Mouse (Mus musculus) cerebellum, adult 11 months (tissue): ENCODE results near the gene Magi2.
"Not testable (repeated sequence)": the region's sequence is repeated elsewhere in the genome, so short reads cannot be mapped to it uniquely, and the experiment has no call there.

Experiments used
- DNase-seq: peaks from one replicate; pipeline ENCODE4 v3.0.0; 2022

Magi2 gene

GRCm38 (mm10) chr5:20676193-20676871 lies 1449.5 kb downstream of the Magi2 start:
- DNase-seq: no peak

- DNase-seq: no peak
These were observed 1450.4 kb downstream of the Magi2 start for GRCm38 (mm10) chr5:20677246-20677645.

- no peak for DNase-seq
These were observed 1451.7 kb downstream of the Magi2 start for GRCm38 (mm10) chr5:20678573-20678972.

DNA sequence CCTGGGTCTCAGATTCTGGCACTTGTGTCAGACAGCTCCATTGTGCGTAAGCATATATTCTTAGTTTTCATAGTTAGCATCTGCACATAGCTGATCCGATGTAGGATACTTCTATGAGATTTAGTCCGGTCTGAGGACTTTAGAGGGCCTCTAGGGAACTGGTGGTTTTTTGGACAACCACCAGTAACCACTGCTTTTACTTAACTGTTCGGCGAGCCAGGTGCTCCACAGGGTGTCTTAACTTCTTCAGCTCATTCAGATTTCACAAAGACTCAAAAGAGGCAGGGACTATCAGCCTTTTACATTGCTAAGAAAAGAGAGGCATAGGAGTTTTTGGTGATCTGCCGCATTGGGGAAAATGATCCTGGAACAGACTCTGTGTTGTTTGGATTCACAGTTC lies 1453.1 kb downstream of the Magi2 start:
- DNase-seq: no peak

GRCm38 (mm10) chr5:20680833-20681530 lies 1454.1 kb downstream of the Magi2 start:
- DNase-seq: no peak

GRCm38 (mm10) chr5:20681660-20682059 lies 1454.8 kb downstream of the Magi2 start:
- DNase-seq: no peak

DNA sequence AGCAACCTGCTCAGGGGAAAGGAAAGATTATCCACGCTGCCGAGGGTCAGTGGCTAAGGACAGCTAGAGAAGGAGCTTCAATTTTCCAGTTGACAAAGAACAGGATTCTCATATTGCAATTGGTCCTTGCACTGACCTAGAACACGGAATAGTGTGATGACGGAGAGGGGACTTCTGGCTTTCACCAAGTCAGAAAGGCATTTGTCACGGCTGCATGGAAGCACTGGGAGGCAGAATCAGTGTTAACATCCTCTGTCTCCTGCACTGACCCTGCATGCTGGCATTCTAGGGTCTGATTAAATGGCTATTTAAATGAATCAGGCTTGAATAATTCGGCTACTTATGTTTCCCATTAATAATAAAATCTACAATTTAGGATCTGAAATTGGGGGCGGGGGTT lies 1455.4 kb downstream of the Magi2 start:
- no peak for DNase-seq

GRCm38 (mm10) chr5:20684112-20684511 lies 1457.3 kb downstream of the Magi2 start:
- no peak for DNase-seq

DNA sequence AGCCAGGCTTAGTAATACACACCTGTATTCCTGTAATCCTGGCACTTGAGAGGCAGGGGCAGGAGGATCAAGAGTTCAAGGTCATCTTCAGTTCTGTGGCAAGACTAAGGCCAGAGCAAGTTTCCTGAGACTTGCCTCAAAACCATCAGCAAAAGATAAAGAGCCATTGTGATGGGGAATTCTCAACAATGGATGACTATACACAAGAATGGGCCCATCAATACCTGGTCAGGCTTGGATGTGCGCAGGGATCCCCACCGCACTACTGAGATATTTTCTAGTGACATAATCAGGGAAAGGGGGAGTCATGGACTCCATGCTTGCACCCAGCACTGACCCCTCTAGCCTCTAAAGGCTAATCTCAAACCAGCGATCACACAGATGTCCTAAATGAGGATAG lies 1465.4 kb downstream of the Magi2 start:
- no peak for DNase-seq

DNA sequence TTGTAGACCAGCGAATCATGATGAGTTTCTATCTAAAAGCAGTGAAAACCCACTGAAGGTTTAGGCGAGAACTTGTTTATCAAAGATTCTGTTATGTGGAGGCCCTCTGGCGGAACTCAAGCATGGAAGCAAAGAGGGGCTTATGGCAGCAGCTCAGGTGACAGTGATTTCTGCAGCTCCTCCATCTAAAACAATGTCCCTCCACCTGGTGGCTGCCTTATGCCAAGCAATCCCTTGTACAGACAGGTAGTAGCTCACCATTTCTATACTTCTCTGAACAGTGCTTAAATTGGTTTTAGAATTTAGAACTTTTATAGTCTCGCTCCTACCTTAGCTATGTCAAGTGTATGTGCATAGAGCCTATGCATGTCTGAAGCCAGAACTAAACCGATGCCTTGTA lies 1472.3 kb downstream of the Magi2 start:
- no peak for DNase-seq

GRCm38 (mm10) chr5:20701483-20702421 lies 1474.9 kb downstream of the Magi2 start:
- DNase-seq: peak; percentile 81

DNA sequence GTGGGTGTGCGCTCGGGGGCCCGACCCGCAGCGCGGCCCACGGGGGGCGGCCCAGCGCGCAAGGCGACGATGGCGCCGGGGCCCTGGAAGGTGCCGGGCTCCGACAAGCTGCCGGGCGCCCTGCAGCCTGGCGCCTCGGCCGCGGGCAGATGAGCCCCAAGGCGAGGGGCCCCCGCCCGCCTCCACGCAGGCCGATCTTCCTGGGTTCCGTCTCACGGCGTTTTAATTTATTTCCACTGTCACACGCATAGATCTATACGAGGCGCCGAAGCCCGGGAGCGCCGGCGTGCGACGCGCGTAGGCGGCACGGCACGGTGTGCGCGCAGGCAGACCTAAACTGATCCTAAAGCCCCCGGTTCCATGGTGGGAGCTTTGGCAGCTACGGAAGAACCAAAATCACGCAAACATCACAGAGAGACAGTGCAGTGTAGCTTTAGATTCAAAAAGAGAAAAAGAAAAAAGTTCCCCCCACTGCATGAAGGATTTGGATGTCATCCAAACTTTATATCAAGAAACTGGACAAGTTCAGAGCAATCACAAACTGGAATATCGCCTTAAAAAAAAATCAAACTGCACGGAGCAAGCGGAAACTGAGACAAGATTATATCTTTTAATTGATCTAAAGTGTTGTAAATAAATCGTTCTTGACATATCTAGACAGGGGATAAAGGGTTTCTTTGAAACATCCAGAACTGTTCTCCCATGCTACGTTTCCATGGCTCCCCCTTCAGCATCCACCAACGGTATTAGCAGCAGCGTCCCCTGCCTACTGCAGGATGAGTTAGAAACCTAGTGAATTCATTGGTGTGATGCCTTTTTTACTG lies 1475.9 kb downstream of the Magi2 start:
- DNase-seq: peak; percentile 40

DNA sequence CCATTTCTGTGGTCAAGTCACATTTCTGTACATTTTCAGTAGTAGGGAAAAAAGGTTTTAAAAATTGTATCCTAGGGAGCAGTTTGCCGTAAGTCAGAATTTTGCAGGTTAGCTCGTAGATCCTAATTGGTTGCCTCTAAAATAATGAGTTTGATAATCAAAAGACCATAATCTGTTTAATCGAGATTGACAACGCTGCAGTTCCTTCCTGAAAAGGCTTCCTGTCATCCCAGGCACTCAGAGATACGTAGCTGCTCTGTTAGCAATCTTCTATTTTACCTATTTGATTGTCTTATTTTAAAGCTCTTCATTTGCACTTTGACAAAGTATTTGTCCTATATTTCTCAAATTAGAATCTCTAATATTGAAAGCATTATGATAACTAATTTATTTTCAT lies 1476.5 kb downstream of the Magi2 start:
- no peak for DNase-seq

GRCm38 (mm10) chr5:20703971-20704575 lies 1477.2 kb downstream of the Magi2 start:
- no peak for DNase-seq

DNA sequence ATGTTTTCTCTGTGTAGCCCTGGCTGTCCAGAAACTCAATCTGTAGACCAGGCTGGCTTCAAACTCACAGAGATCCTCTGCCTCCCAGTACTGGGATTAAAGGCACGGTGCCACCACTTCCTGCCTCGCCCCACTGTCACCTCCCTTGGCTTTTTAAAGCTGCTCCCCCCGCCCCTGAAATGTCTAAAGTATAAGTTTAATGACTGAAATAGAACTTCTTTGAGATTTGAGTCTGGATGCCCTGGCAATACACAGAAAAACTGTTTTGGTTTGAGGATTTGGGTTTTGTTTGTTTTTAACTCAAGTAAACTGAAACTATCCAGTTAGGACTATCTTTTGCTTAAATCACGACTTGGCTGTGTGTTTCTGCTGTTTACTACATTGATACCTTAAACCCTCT lies 1478.0 kb downstream of the Magi2 start:
- DNase-seq: no peak

DNA sequence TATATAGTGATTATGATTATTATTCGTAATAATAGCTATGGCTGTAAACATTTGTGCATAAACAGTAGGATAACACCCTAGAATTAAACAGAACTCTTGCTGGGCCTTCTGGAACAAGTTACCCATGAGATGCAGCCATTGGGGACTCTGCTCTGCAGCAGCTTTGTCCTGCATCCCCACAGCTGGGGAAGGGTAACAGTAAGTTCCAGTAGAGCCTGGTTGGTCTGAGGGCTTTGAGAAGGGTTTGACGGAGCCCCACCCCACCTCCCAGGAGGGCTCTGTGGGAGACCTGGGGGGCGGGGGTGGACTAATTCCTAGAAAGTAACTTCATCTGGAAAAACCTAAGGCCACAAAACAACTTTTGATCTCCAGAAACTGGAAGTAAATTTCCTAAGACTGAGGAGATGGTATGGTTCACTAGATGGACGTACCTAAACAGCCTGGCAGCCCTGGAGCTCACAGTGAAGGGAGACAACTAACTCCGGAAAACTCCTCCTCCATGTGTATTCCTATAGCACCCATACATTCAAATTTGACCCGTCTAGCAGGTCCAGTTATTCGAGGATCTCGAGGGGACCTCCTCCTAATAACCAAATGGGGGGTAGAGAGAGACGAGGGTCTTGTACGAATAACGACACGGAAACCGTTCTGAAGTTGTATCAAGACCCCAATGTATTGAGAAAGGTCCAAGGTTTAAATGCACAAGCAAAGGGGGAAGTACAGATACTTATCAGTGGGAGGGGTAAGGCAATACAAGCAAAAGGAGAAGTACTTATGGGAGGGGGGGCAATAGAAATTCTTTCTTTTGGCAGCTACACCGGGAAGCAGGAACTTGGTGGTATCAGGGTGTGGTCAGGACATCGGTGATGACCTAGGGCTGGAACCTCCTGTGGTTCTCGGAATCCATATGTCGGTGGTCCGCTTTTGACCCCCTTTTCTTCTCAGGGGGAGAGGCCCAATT lies 1479.8 kb downstream of the Magi2 start:
- DNase-seq: not testable (repeated sequence)

GRCm38 (mm10) chr5:20710845-20711244 lies 1484.0 kb downstream of the Magi2 start:
- not testable (repeated sequence) for DNase-seq

DNA sequence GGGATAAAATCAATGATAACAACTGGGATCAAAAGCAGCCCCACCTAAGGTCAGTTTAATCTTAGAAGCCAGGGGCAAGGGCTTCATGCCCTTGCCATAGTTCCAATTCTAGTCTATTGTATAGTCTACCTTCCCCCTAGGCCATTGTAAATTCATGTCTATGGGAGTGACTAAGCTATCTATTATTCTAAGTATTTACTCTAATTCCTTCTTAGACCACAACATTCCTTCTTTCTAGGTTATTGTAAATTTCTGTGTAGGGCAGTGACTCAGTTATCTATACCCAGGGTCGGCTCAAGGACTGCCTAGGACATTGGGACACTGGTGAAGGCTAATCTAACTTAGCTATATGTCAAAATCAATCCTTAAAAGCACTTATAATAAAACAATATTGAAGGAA lies 1487.8 kb downstream of the Magi2 start:
- not testable (repeated sequence) for DNase-seq

- not testable (repeated sequence) for DNase-seq
These were observed 1489.1 kb downstream of the Magi2 start for GRCm38 (mm10) chr5:20715980-20716379.

DNA sequence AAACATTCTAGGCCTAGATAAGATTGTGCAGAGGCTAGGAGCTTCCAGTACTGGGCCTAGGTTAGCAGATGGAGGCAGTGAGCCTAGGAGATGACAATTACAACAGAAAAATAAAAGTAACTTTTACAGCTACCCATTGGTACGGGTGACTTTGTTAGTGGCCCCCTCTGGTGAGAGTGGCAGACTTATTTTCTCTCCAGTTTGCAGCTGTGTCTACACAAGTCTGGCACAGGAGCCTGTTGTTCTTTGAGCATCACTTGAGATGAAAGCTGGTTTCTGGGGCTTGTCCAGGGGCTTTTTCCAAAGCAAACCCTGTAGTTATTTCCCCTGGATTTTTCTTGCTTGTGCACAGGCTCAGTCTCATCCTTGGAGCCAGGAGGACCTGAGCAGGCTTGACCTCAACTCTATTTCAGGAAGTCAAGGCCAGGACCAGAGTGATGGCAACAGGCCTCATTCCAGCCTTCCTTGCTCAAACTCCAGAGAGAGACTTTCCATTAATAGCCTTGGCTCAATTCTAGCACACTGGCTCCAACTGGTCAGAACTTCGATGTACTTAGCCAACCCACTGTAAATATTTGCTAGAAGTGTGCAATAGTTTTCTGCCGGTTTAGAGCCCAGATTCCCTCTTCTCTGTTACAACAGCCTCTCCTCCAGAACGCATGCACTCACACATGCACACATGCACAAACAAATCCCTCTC lies 1493.5 kb downstream of the Magi2 start:
- no peak for DNase-seq
